Mouse (Mus musculus): ENCODE results near the gene Tra2a. TPM values are rescaled to one million over a fixed set of nuclear protein-coding genes. Genes with fewer than 3 reads are reported as not detected.

Tra2a gene
- polyA plus RNA-seq, 1 experiment from 2014 or later = 75.1 TPM

DNA sequence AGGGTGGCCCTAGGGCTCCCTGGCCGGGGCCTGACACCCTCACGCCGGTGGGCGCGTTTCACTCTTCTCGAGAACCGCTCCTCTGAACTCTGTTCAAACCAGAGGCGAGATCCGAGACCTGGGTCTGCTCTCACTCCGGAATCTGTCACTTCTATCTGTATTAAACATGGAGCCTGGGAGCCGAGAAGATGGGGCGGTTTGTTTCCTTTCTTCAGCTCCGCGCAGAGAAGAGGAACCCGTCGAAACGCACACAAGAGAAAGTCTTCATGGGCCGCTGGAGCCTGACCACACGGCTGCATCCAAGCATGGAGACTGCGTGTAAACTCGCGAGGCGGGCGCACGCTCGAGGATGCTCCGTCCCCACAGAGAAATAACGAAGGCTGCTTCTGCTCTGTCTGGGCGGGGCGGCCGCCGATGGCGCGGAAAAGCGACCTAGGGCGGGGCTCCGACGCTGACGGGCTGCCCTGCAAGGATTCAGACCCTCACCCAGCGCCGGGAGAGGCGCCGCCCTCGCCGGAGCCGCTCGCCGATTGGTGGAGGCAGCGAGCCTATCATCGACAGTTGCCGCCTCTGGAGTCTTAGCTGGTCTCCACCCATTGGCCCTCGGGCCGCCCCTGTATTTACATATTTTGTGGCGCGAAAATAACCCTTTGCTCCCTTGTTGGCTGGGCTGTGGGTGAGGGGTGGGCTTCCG lies 46.1 kb downstream of the Tra2a start:
- ATAC-seq (ENCODE audit: insufficient number of reproducible peaks, low FRiP score, low TSS enrichment, low read depth) = peak; percentile 93
- H3K4me2 ChIP-seq (ENCODE audit: low read depth, severe bottlenecking) = peak overlapping the region; percentile 53

DNA sequence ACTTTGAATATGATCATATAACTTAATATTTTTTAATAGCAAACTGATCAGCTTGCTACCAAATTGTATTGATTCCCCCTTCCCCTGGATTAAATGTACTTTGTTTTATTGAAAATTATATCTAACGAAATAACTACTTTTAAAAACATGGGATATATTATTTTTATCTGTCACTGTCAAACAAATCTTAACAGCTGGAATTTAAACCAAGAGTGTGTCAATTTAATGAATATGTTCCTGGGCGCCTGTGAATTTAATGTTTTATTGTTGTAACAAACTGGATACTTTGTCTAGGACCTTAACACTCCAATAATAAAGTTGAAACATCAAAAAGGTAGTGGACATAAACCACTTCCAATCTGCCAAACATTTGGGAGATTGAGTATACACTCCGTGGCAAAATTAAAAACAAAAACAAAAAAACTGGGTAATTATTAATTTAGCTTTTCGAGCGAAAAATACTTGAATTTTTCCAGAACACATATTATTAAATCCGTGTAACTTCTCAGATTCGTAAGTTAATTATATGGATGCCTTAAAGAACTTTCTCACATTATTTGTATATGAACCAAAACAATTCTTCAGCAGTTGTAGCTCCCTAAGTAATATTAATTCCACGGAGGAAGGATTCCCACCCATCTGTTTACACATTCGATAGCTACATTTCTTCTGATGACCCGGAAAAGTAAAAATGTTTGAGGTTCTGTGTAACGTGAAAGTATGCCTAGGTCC lies 46.9 kb downstream of the Tra2a start:
- ATAC-seq (ENCODE audit: insufficient number of reproducible peaks, low FRiP score, low TSS enrichment, low read depth) (no peak), DNase-seq (ENCODE audit: low spot score) (no peak)
- Histone ChIP-seq H3K4me1 (ENCODE audit: control insufficient read depth, insufficient read depth, low read length) (peaks cover 7% of the 10 kb centered on the region; the same call in 1 of the 2 replicates), H3K9ac (ENCODE audit: low read length) (peak overlapping the region; percentile 85), H3K27ac (replicated peaks; ENCODE audit: low read depth, low read length) (peak overlapping the region; percentile 88), H3K4me2 (ENCODE audit: low read depth, severe bottlenecking) (peak overlapping the region; percentile 53), H3K36me3 (ENCODE audit: control insufficient read depth, insufficient read depth, low read length) (no peaks in the 10 kb centered on the region), H3K9me3 (ENCODE audit: control insufficient read depth, low read length) (no peaks in the 10 kb centered on the region), H3K4me3 (ENCODE audit: low read depth, low read length) (peak overlapping the region; percentile 58), H3K27me3 (ENCODE audit: control insufficient read depth, insufficient read depth, low read length) (no peaks in the 10 kb centered on the region)
- 2% methylated on average over 11 of the region's 11 CpGs for WGBS

More for the DNA sequence above, 46.1 kb downstream of the Tra2a start:
- peak overlapping the region; percentile 88 for H3K27ac ChIP-seq (replicated peaks; ENCODE audit: low read depth, low read length)
- H3K9ac ChIP-seq (ENCODE audit: low read length) = peak overlapping the region; percentile 85
- H3K36me3 ChIP-seq (ENCODE audit: control insufficient read depth, insufficient read depth, low read length) = no peaks in the 10 kb centered on the region
- no peaks in the 10 kb centered on the region for H3K9me3 ChIP-seq (ENCODE audit: control insufficient read depth, low read length)
- under 1% methylated on average over 56 of the region's 56 CpGs for WGBS
- H3K27me3 ChIP-seq (ENCODE audit: control insufficient read depth, insufficient read depth, low read length) = no peaks in the 10 kb centered on the region
- peak overlapping the region; percentile 58 for H3K4me3 ChIP-seq (ENCODE audit: low read depth, low read length)
- peak; percentile 99 for DNase-seq (ENCODE audit: low spot score)
- peaks cover 5% of the 10 kb centered on the region; the same call in 1 of the 2 replicates for H3K4me1 ChIP-seq (ENCODE audit: control insufficient read depth, insufficient read depth, low read length)

DNA sequence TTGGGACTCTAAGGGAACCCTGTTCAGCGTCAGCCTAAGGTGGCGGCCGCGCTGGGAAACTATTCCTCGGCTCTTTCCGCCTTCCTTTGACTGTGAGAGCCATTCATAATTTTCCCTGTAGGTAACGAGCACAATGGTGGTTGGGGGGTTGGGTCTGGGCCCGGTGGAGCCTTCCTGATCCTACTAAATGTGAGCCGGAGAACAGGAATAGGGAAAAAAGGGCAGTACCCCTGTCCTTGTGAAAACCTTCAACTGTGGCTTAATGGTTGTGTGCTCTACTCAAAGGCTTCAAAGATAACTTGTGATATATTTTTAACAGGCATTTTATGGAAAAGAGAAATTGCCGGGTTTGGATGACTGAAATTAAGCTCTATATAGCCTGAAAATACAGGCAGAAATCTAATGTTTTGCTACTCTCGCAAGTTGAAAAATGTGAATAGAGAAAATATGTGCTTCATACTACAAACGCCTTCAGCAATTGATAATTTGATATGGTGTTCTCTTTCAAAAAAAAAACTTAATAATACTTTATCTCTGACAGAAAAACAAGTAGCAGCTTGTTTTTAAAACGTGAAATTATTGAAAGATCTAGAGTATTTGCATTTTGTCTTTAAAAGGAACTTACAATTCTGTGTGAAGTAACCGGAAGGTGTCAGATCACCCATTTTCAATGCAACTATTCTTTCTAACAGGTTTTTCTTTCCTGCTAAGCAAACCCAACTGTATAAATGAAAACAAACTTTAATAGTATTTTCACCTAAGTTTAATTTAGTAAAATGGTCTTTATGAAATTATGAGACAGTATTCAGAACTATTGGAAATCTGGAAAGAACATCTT lies 47.9 kb downstream of the Tra2a start:
- Histone ChIP-seq H3K36me3 (ENCODE audit: control insufficient read depth, insufficient read depth, low read length) (no peaks in the 10 kb centered on the region), H3K4me2 (ENCODE audit: low read depth, severe bottlenecking) (peak overlapping the region; percentile 64), H3K27me3 (ENCODE audit: control insufficient read depth, insufficient read depth, low read length) (no peaks in the 10 kb centered on the region), H3K9me3 (ENCODE audit: control insufficient read depth, low read length) (no peaks in the 10 kb centered on the region), H3K4me3 (ENCODE audit: low read depth, low read length) (peak overlapping the region; percentile 91), H3K27ac (replicated peaks; ENCODE audit: low read depth, low read length) (peak overlapping the region; percentile 99), H3K4me1 (ENCODE audit: control insufficient read depth, insufficient read depth, low read length) (peaks cover 11% of the 10 kb centered on the region; the same call in 1 of the 2 replicates), H3K9ac (ENCODE audit: low read length) (peak overlapping the region; percentile 98)
- 1% methylated on average over 14 of the region's 14 CpGs for WGBS
- DNase-seq (ENCODE audit: low spot score) (no peak), ATAC-seq (ENCODE audit: insufficient number of reproducible peaks, low FRiP score, low TSS enrichment, low read depth) (0 out of 2 replicates have a peak, but pooled peaks have one; percentile 0)

DNA sequence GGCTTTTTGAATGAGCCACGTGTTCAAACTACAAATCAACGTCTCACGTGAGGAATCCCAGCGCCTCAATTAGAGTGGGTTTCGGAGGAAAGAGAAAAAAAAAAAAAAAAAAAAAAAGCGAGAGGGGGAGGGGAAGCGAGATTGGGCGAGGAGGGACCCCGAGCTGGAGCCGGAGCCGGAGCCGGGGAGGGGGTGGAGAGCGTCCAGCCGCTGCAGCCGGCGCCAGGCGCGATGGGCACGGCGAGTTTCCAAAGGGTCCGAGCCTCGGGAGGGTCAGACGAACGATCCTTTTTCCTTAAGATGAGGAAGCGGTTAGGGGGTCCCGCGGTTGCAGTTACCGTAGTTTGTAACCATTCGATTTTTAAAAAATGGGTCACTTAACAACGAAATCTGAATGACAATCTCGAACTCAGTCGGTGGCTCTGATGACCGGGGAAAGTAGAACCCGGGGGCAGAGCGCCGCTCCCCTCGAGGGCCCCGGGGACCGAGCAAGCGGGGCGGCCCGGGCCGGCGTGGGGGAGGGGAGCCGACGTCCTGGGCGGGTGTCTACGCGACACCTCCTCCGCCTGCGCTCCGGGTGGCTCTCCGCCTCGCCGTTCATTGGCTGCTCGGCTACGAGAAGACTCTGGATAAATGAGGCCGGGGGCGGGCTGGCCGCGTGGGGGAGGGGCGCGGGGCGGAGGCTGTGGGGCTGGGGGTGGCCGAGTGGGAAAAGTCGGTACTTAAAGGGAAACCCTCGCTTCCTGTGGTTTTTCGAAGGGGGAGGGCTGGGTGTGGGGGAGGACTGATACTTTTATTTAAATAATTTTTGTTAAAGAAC lies 48.7 kb downstream of the Tra2a start, which contains the start of gene Igf2bp3:
Igf2bp3 (minus strand) TSS at position 30 of the 820 bp plus-strand sequence.
- H3K4me2 ChIP-seq (ENCODE audit: low read depth, severe bottlenecking) = peak within 1 kb of the TSS; percentile 64
- no peaks in the 10 kb centered on the region for H3K9me3 ChIP-seq (ENCODE audit: control insufficient read depth, low read length)
- peak within 1 kb of the TSS; percentile 99 for H3K27ac ChIP-seq (replicated peaks; ENCODE audit: low read depth, low read length)
- H3K27me3 ChIP-seq (ENCODE audit: control insufficient read depth, insufficient read depth, low read length) = no peaks in the 10 kb centered on the region
- peak within 1 kb of the TSS; percentile 98 for H3K9ac ChIP-seq (ENCODE audit: low read length)
- no peaks in the 10 kb centered on the region for H3K36me3 ChIP-seq (ENCODE audit: control insufficient read depth, insufficient read depth, low read length)
- under 1% methylated on average over 62 of the region's 68 CpGs for WGBS
- DNase-seq (ENCODE audit: low spot score) (peak; percentile 95), ATAC-seq (ENCODE audit: insufficient number of reproducible peaks, low FRiP score, low TSS enrichment, low read depth) (peak; percentile 76)
- H3K4me1 ChIP-seq (ENCODE audit: control insufficient read depth, insufficient read depth, low read length) = peaks cover 16% of the 10 kb centered on the region; the same call in 1 of the 2 replicates
- peak within 1 kb of the TSS; percentile 91 for H3K4me3 ChIP-seq (ENCODE audit: low read depth, low read length)

DNA sequence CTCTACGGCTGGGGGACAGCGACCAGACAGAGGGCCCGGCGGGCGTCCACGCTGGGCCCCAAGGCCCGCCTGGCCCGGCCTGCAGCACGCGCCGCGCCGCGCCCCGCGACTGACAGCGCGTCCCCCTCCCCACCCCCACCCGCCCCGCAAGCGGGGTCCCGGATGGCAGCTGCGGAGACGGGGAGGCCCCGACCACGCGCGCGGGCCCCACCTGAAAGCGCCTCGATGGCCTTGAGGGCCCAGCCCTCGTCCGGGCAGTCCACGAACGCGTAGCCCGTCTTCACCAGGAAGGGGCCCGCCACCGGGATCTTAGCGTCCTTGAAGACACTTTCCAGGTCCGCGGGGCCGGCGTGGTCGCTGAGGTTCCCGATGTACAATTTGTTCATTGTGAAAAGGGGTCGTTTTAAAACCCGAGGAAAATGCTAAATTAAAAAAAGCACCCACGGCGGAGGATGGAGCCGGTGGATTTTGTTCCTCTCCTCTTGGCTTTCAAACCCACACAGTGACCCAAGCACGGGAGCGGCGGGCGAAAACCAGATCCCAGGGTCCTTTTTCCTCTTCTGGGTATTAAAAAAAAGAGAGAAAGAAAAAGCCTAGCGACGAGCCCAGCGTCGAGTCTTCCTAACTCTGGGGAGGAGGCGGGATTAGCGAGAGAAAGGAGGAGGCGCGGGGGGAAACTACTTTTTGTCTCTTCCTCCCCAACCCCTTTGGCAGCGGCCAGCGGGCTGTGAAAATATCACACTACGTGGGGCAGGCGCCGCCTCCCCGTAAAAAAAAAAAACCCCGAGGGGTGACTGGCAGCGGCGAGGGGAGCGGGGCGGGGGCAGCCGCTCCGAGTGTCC lies 49.5 kb downstream of the Tra2a start:
- H3K4me1 ChIP-seq (ENCODE audit: control insufficient read depth, insufficient read depth, low read length) = peaks cover 19% of the 10 kb centered on the region; the same call in 1 of the 2 replicates
- no peaks in the 10 kb centered on the region for H3K27me3 ChIP-seq (ENCODE audit: control insufficient read depth, insufficient read depth, low read length)
- peak overlapping the region; percentile 98 for H3K9ac ChIP-seq (ENCODE audit: low read length)
- peak overlapping the region; percentile 64 for H3K4me2 ChIP-seq (ENCODE audit: low read depth, severe bottlenecking)
- ATAC-seq (ENCODE audit: insufficient number of reproducible peaks, low FRiP score, low TSS enrichment, low read depth) (no peak), DNase-seq (ENCODE audit: low spot score) (peak; percentile 90)
- no peaks in the 10 kb centered on the region for H3K9me3 ChIP-seq (ENCODE audit: control insufficient read depth, low read length)
- peak overlapping the region; percentile 91 for H3K4me3 ChIP-seq (ENCODE audit: low read depth, low read length)
- peak overlapping the region; percentile 99 for H3K27ac ChIP-seq (replicated peaks; ENCODE audit: low read depth, low read length)
- no peaks in the 10 kb centered on the region for H3K36me3 ChIP-seq (ENCODE audit: control insufficient read depth, insufficient read depth, low read length)
- WGBS = under 1% methylated on average over 69 of the region's 76 CpGs

DNA sequence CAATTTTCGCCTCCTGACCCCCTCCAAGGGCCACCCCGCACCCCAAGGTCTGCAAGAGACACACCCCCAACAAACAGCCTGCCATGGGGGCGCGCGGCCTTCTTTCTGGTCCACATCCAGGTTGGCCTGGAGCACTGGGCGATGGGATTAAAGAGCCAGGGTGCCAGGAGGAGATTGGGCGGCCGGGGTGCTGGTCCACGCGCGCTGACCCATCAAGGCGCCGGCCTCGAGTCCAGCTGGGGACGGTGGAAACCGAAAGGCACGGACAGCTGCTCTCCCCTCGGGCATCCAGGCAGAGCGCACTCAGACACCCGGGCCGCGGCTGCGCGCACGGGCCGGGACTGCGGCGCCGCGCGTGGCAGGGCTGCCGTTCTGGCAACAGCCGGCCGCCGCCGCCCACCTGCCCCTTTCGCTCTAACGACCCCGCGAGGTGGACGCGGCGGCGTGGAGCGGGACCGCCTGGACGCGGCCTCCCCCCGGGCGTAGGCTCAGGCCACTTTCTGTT lies 50.2 kb downstream of the Tra2a start:
- Histone ChIP-seq H3K4me1 (ENCODE audit: control insufficient read depth, insufficient read depth, low read length) (peaks cover 20% of the 10 kb centered on the region; the same call in 1 of the 2 replicates), H3K9ac (ENCODE audit: low read length) (peak overlapping the region; percentile 98), H3K4me3 (ENCODE audit: low read depth, low read length) (peak overlapping the region; percentile 91), H3K27me3 (ENCODE audit: control insufficient read depth, insufficient read depth, low read length) (no peaks in the 10 kb centered on the region), H3K9me3 (ENCODE audit: control insufficient read depth, low read length) (no peaks in the 10 kb centered on the region), H3K27ac (replicated peaks; ENCODE audit: low read depth, low read length) (peak overlapping the region; percentile 99), H3K36me3 (ENCODE audit: control insufficient read depth, insufficient read depth, low read length) (no peaks in the 10 kb centered on the region), H3K4me2 (ENCODE audit: low read depth, severe bottlenecking) (peak overlapping the region; percentile 64)
- DNase-seq (ENCODE audit: low spot score) = peak; percentile 58
- under 1% methylated on average over 50 of the region's 50 CpGs for WGBS
- no peak for ATAC-seq (ENCODE audit: insufficient number of reproducible peaks, low FRiP score, low TSS enrichment, low read depth)
